Mouse (Mus musculus) CH12.LX (cell line): ENCODE results near the gene Cdc42bpa. TPM values are rescaled to one million over a fixed set of nuclear protein-coding genes. Genes with fewer than 3 reads are reported as not detected.
A peak's percentile ranks its signal among the peaks of the same experiment; 100 is the strongest.

Experiments
- DNase-seq: peaks from one replicate; pipeline ENCODE4 v3.0.0-alpha.2; 2013; ENCODE audit errors: extremely low read depth
- H3K27ac ChIP-seq: 2 replicates; pipeline ENCODE4 v1.5.1; 2012; ENCODE audit warnings: low read depth, mild to moderate bottlenecking, control low read depth, moderate library complexity; ENCODE audit not compliant: insufficient read depth
- H3K27me3 ChIP-seq: replicated peaks from 2 replicates; pipeline ENCODE3; 2012; ENCODE audit warnings: inconsistent platforms
- H3K36me3 ChIP-seq, 2 experiments: replicated peaks in 1 of 2; 2 replicates each; pipeline versions ENCODE3 to v1.6.1; 2012; ENCODE audit warnings: inconsistent platforms in 1 of 2, low read length in 1 of 2, mild to moderate bottlenecking in 1 of 2, mixed read lengths in 1 of 2, moderate library complexity in 1 of 2; ENCODE audit not compliant: control insufficient read depth in 1 of 2, insufficient read depth in 1 of 2
- H3K4me1 ChIP-seq, 2 experiments: 2 replicates each; pipeline ENCODE4 v1.6.1; 2012; ENCODE audit warnings: inconsistent platforms in 1 of 2, moderate library complexity in 1 of 2; ENCODE audit not compliant: insufficient read depth in 2 of 2, control insufficient read depth in 1 of 2
- H3K4me2 ChIP-seq: 2 replicates; pipeline ENCODE4 v1.6.1; 2012; ENCODE audit warnings: low read depth, mild to moderate bottlenecking, control low read depth; ENCODE audit not compliant: poor library complexity, insufficient read depth, severe bottlenecking
- H3K4me3 ChIP-seq, 3 experiments: fragments of 150-350 bp in 1 of 3; sonication (generic) in 1 of 3; replicated peaks in 1 of 3; 2 replicates each; pipeline versions ENCODE3 to v1.5.1; 2011 to 2012; ENCODE audit warnings: low read depth in 2 of 3, low read length in 2 of 3, mild to moderate bottlenecking in 2 of 3, moderate library complexity in 2 of 3, control low read depth in 1 of 3, improper control_type of control experiment in 1 of 3, inconsistent platforms in 1 of 3, mixed read lengths in 1 of 3; ENCODE audit not compliant: poor library complexity in 1 of 3
- H3K79me2 ChIP-seq: replicated peaks from 2 replicates; pipeline ENCODE4 v1.6.1; 2012; ENCODE audit warnings: mild to moderate bottlenecking, moderate library complexity; ENCODE audit not compliant: control insufficient read depth, poor library complexity, insufficient read depth, severe bottlenecking; ENCODE audit errors: extremely low read depth
- H3K9ac ChIP-seq: 2 replicates; pipeline ENCODE4 v1.6.1; 2012; ENCODE audit warnings: low read depth, mild to moderate bottlenecking, control low read depth, moderate library complexity; ENCODE audit not compliant: insufficient read depth
- H3K9me3 ChIP-seq: replicated peaks from 2 replicates; pipeline ENCODE3; 2012; ENCODE audit warnings: low read length, inconsistent platforms, mixed read lengths
- BHLHE40 ChIP-seq: IDR thresholded peaks from 2 replicates; pipeline ENCODE4 v1.6.1; 2011; ENCODE audit warnings: mild to moderate bottlenecking, low read depth, low read length, improper control_type of control experiment
- CTCF ChIP-seq, 2 experiments: IDR thresholded peaks in 1 of 2; conservative IDR thresholded peaks in 1 of 2; 2 replicates each; pipeline ENCODE4 v1.5.1; 2011 to 2012; ENCODE audit warnings: low read depth in 2 of 2, low read length in 2 of 2, improper control_type of control experiment in 1 of 2, inconsistent platforms in 1 of 2, mild to moderate bottlenecking in 1 of 2, moderate library complexity in 1 of 2
- E2F4 ChIP-seq: IDR thresholded peaks from 2 replicates; pipeline ENCODE4 v1.6.1; 2011; ENCODE audit warnings: low read depth, low read length, improper control_type of control experiment; ENCODE audit not compliant: insufficient replicate concordance
- ELF1 ChIP-seq: IDR thresholded peaks from 2 replicates; pipeline ENCODE4 v1.6.1; 2014; ENCODE audit warnings: low read depth, mild to moderate bottlenecking, inconsistent platforms, low read length, improper control_type of control experiment
- EP300 ChIP-seq: IDR thresholded peaks from 2 replicates; pipeline ENCODE4 v1.6.1; 2011; ENCODE audit warnings: low read length, improper control_type of control experiment
- ETS1 ChIP-seq: conservative IDR thresholded peaks from 2 replicates; pipeline ENCODE4 v1.6.1; 2012; ENCODE audit warnings: low read depth, mild to moderate bottlenecking, inconsistent platforms, low read length, improper control_type of control experiment, moderate library complexity
- GABPA ChIP-seq: IDR thresholded peaks from 2 replicates; pipeline ENCODE4 v1.6.1; 2012; ENCODE audit warnings: low read depth, low read length, improper control_type of control experiment, inconsistent platforms; ENCODE audit not compliant: insufficient replicate concordance
- IRF4 ChIP-seq: IDR thresholded peaks from 2 replicates; pipeline ENCODE4 v1.6.1; 2014; ENCODE audit warnings: low read depth, mild to moderate bottlenecking, inconsistent platforms, low read length, improper control_type of control experiment
- JUN ChIP-seq: IDR thresholded peaks from 2 replicates; pipeline ENCODE4 v1.6.1; 2011; ENCODE audit warnings: low read depth, mild to moderate bottlenecking, low read length, improper control_type of control experiment, moderate library complexity; ENCODE audit not compliant: insufficient read depth
- JUND ChIP-seq: conservative IDR thresholded peaks from 2 replicates; pipeline ENCODE4 v1.6.1; 2011; ENCODE audit warnings: low read depth, low read length, improper control_type of control experiment
- KAT2A ChIP-seq: IDR thresholded peaks from 2 replicates; pipeline ENCODE4 v1.6.1; 2012; ENCODE audit warnings: low read length, improper control_type of control experiment, inconsistent platforms; ENCODE audit not compliant: insufficient replicate concordance
- MAZ ChIP-seq: IDR thresholded peaks from 2 replicates; pipeline ENCODE4 v1.6.1; 2012; ENCODE audit warnings: low read depth, mild to moderate bottlenecking, inconsistent platforms, low read length, improper control_type of control experiment, moderate library complexity
- MEF2A ChIP-seq: IDR thresholded peaks from 2 replicates; pipeline ENCODE4 v1.6.1; 2014; ENCODE audit warnings: low read depth, mild to moderate bottlenecking, inconsistent platforms, low read length, improper control_type of control experiment, borderline replicate concordance
- MXI1 ChIP-seq: IDR thresholded peaks from 2 replicates; pipeline ENCODE4 v1.6.1; 2011; ENCODE audit warnings: mild to moderate bottlenecking, low read depth, low read length, improper control_type of control experiment
- MYC ChIP-seq: IDR thresholded peaks from 2 replicates; pipeline ENCODE4 v1.6.1; 2011; ENCODE audit warnings: low read depth, mild to moderate bottlenecking, improper control_type of control experiment, low read length
- NELFE ChIP-seq: IDR thresholded peaks from 2 replicates; pipeline ENCODE4 v1.6.1; 2011; ENCODE audit warnings: low read depth, low read length, improper control_type of control experiment
- NRF1 ChIP-seq: IDR thresholded peaks from 2 replicates; pipeline ENCODE4 v1.6.1; 2014; ENCODE audit warnings: low read depth, mild to moderate bottlenecking, inconsistent platforms, low read length, improper control_type of control experiment, moderate library complexity
- PAX5 ChIP-seq: IDR thresholded peaks from 2 replicates; pipeline ENCODE4 v1.6.1; 2012; ENCODE audit warnings: low read length, inconsistent platforms, mixed read lengths
- POLR2A ChIP-seq: IDR thresholded peaks from 2 replicates; pipeline ENCODE4 v1.6.1; 2011; ENCODE audit warnings: low read depth, mild to moderate bottlenecking, improper control_type of control experiment, low read length
- RAD21 ChIP-seq: IDR thresholded peaks from 2 replicates; pipeline ENCODE4 v1.6.1; 2011; ENCODE audit warnings: low read depth, mild to moderate bottlenecking, low read length, improper control_type of control experiment, moderate library complexity
- RCOR1 ChIP-seq: conservative IDR thresholded peaks from 2 replicates; pipeline ENCODE4 v1.6.1; 2012; ENCODE audit warnings: low read depth, mild to moderate bottlenecking, inconsistent platforms, low read length, improper control_type of control experiment
- SIN3A ChIP-seq: IDR thresholded peaks from 2 replicates; pipeline ENCODE4 v1.6.1; 2012; ENCODE audit warnings: low read length, improper control_type of control experiment, inconsistent platforms
- SMC3 ChIP-seq: IDR thresholded peaks from 2 replicates; pipeline ENCODE4 v1.6.1; 2011; ENCODE audit warnings: low read depth, low read length, improper control_type of control experiment
- TBP ChIP-seq: conservative IDR thresholded peaks from 2 replicates; pipeline ENCODE4 v1.6.1; 2011; ENCODE audit warnings: low read depth, low read length, improper control_type of control experiment
- TCF12 ChIP-seq: IDR thresholded peaks from 2 replicates; pipeline ENCODE4 v1.6.1; 2014; ENCODE audit warnings: low read depth, mild to moderate bottlenecking, inconsistent platforms, low read length, improper control_type of control experiment
- UBTF ChIP-seq: IDR thresholded peaks from 2 replicates; pipeline ENCODE4 v1.6.1; 2012; ENCODE audit warnings: low read depth, mild to moderate bottlenecking, inconsistent platforms, low read length, improper control_type of control experiment, moderate library complexity
- USF1 ChIP-seq: IDR thresholded peaks from 2 replicates; pipeline ENCODE4 v1.6.1; 2014; ENCODE audit warnings: low read depth, mild to moderate bottlenecking, inconsistent platforms, low read length, improper control_type of control experiment
- ZKSCAN1 ChIP-seq: IDR thresholded peaks from 2 replicates; pipeline ENCODE4 v1.6.1; 2012; ENCODE audit warnings: low read depth, inconsistent platforms, low read length, improper control_type of control experiment, borderline replicate concordance
- ZMIZ1 ChIP-seq: IDR thresholded peaks from 2 replicates; pipeline ENCODE4 v1.6.1; 2012; ENCODE audit warnings: low read depth, mild to moderate bottlenecking, inconsistent platforms, low read length, improper control_type of control experiment
- ZNF384 ChIP-seq: IDR thresholded peaks from 2 replicates; pipeline ENCODE4 v1.6.1; 2012; ENCODE audit warnings: low read depth, low read length, improper control_type of control experiment, inconsistent platforms
- dilution Hi-C: fragments of 300-500 bp; cut with MboI; formaldehyde crosslinking; loops from 2 replicates; pipeline ENCODE4 v1.14.3; 2020; ENCODE audit warnings: low sequenced_read_pairs; ENCODE audit not compliant: extremely low pct_unique_long_range_greater_than_20kb, extremely low pct_ligation_motif_present
- in situ Hi-C: fragments of 300-500 bp; cut with MboI; formaldehyde crosslinking; loops from 3 replicates; pipeline ENCODE4 v1.14.3; 2019; ENCODE audit warnings: low sequenced_read_pairs, low pct_ligation_motif_present, low pct_unique_long_range_greater_than_20kb, mixed read lengths
- polyA plus RNA-seq: library from polyadenylated mRNA; unstranded; fragments of >175 nt; gene quantifications from 2 replicates; pipeline ENCODE4 v1.2.1, GENCODE M21; 2012; ENCODE audit warnings: low read depth; ENCODE audit not compliant: insufficient read length
- total RNA-seq, 2 experiments: library from RNA; depleted of rRNA; stranded (reverse); fragments of 300-350 nt in 1 of 2; fragments of >200 nt in 1 of 2; gene quantifications; 2 replicates each; pipeline ENCODE4 v1.2.3; 2012 to 2014

Gene Cdc42bpa
- total and polyA plus RNA-seq, 3 experiments = 5.3 to 9.0 (median 5.6) TPM

- no peak for TF ChIP-seq NRF1
- peak; percentile 54 for TF ChIP-seq EP300
- TF ChIP-seq ETS1 = peak; percentile 58
- TF ChIP-seq MEF2A = peak; percentile 82
- peak; percentile 89 for TF ChIP-seq TBP
- peak; percentile 69 for TF ChIP-seq ELF1
- 0 out of 2 replicates have a peak, but pooled peaks have one; percentile 39 for TF ChIP-seq KAT2A
- no peak for TF ChIP-seq E2F4
- 0 out of 2 replicates have a peak, but pooled peaks have one; percentile 32 for TF ChIP-seq ZMIZ1
- peak; percentile 62; the same call in 1 of the 2 replicates for TF ChIP-seq RCOR1
- TF ChIP-seq PAX5 = no peak
Observed at GRCm38 (mm10) chr1:180148036-180148435, 187.8 kb downstream of the Cdc42bpa start (continued).

- no peaks in the 10 kb centered on the region for H3K9me3 ChIP-seq
- 0 out of 2 replicates have a peak overlapping the region, but pooled peaks have one; percentile 59 for H3K4me2 ChIP-seq
- TF ChIP-seq MXI1 = 0 out of 2 replicates have a peak, but pooled peaks have one; percentile 6
- no peak for TF ChIP-seq UBTF
- TF ChIP-seq MYC = no peak
- TF ChIP-seq POLR2A = no peak
- no peak for TF ChIP-seq SIN3A
- no peak for TF ChIP-seq JUN
- TF ChIP-seq, all 38 proteins: peak for 1
- H3K36me3 ChIP-seq = peaks cover 8 to 25% of the 10 kb centered on the region in 2 experiments
- peak overlapping the region in 1 of 3 experiments; percentile 61 for H3K4me3 ChIP-seq
- DNase-seq = no peak
- H3K79me2 ChIP-seq = no peaks in the 10 kb centered on the region; the same call in 1 of the 2 replicates
- H3K4me1 ChIP-seq = peaks cover 5 to 21% of the 10 kb centered on the region in 2 experiments
- dilution Hi-C loops = no loop called here
- H3K27ac ChIP-seq = no peak overlapping the region
- in situ Hi-C loops = no loop called here
- no peaks in the 10 kb centered on the region for H3K27me3 ChIP-seq
- peak overlapping the region; percentile 35; the same call in 1 of the 2 replicates for H3K9ac ChIP-seq
Observed at GRCm38 (mm10) chr1:180148563-180148962, 188.3 kb downstream of the Cdc42bpa start.

- H3K27ac ChIP-seq = no peak overlapping the region
- H3K9ac ChIP-seq = no peak overlapping the region
- peaks cover 5 to 24% of the 10 kb centered on the region in 2 experiments for H3K4me1 ChIP-seq
- no peak overlapping the region for H3K4me3 ChIP-seq
- H3K79me2 ChIP-seq = no peaks in the 10 kb centered on the region; the same call in 1 of the 2 replicates
- dilution Hi-C loops (no loop called here), in situ Hi-C loops (no loop called here)
- peaks cover 0 to 7% of the 10 kb centered on the region in 2 experiments for H3K36me3 ChIP-seq
- H3K9me3 ChIP-seq = no peaks in the 10 kb centered on the region
- no peak overlapping the region for H3K4me2 ChIP-seq
- peak; percentile 38 for DNase-seq
- no peaks in the 10 kb centered on the region for H3K27me3 ChIP-seq
- TF ChIP-seq KAT2A = no peak
- TF ChIP-seq ELF1 = no peak
- TF ChIP-seq ETS1 = no peak
- no peak for TF ChIP-seq ZKSCAN1
- no peak for TF ChIP-seq BHLHE40
- no peak for TF ChIP-seq RCOR1
- TF ChIP-seq JUND = no peak
- TF ChIP-seq IRF4 = no peak
- TF ChIP-seq PAX5 = no peak
- no peak for TF ChIP-seq TCF12
- no peak for TF ChIP-seq USF1
- no peak for TF ChIP-seq EP300
- peak; percentile 61 for TF ChIP-seq SMC3
- no peak for TF ChIP-seq ZNF384
- peak; percentile 48 for TF ChIP-seq RAD21
- no peak for TF ChIP-seq GABPA
- peak in 1 of 2 experiments; percentile 64; a peak in 2 of 4 replicates for TF ChIP-seq CTCF (conservative IDR thresholded peaks at IDR 0.05 in 1 of 2, IDR thresholded peaks at IDR 0.05 in 1 of 2; ENCODE audit: low read depth in 2 of 2, low read length in 2 of 2)
- no peak for TF ChIP-seq MXI1
- no peak for TF ChIP-seq UBTF
- no peak for TF ChIP-seq MAZ
- no peak for TF ChIP-seq NELFE
Observed at GRCm38 (mm10) chr1:180151191-180151590, 190.9 kb downstream of the Cdc42bpa start.
